Mouse (Mus musculus) hindbrain, postnatal 0 days (tissue): ENCODE results near the gene Cygb. TPM values are rescaled to one million over a fixed set of nuclear protein-coding genes. Genes with fewer than 3 reads are reported as not detected.
A peak's percentile ranks its signal among the peaks of the same experiment; 100 is the strongest.

ENCODE experiments used
- ATAC-seq: fragments of 200-750 bp; cut with Nextera tagmentation; 2 replicates; pipeline ENCODE4 v1.8.0; 2017; ENCODE audit warnings: mild to moderate bottlenecking, moderate TSS enrichment, moderate library complexity
- DNase-seq: peaks from one replicate; pipeline ENCODE4 v3.0.0-alpha.2; 2015; ENCODE audit warnings: low spot score
- H3K27ac ChIP-seq: fragments of 300-500 bp; sonication (generic); 2 replicates; pipeline ENCODE4 v1.5.1; 2014; ENCODE audit warnings: mild to moderate bottlenecking
- H3K27me3 ChIP-seq: fragments of 300-500 bp; sonication (generic); 2 replicates; pipeline ENCODE4 v1.6.1; 2014; ENCODE audit warnings: low read length, mixed read lengths; ENCODE audit not compliant: insufficient read depth
- H3K36me3 ChIP-seq: fragments of 300-500 bp; sonication (generic); 2 replicates; pipeline ENCODE4 v1.6.1; 2014; ENCODE audit warnings: low read length, mixed read lengths; ENCODE audit not compliant: insufficient read depth
- H3K4me1 ChIP-seq: fragments of 300-500 bp; sonication (generic); 2 replicates; pipeline ENCODE4 v1.6.1; 2014; ENCODE audit warnings: antibody characterized with exemption, low read length, mixed read lengths; ENCODE audit not compliant: insufficient read depth
- H3K4me2 ChIP-seq: fragments of 300-500 bp; sonication (generic); 2 replicates; pipeline ENCODE4 v1.6.1; 2014; ENCODE audit warnings: low read depth, mild to moderate bottlenecking, low read length, moderate library complexity, mixed read lengths
- H3K4me3 ChIP-seq: fragments of 300-500 bp; sonication (generic); 2 replicates; pipeline ENCODE4 v1.5.1; 2014; ENCODE audit warnings: low read length
- H3K9ac ChIP-seq: fragments of 300-500 bp; sonication (generic); replicated peaks from 2 replicates; pipeline ENCODE4 v1.6.1; 2014; ENCODE audit warnings: mild to moderate bottlenecking, low read length, moderate library complexity, mixed read lengths
- H3K9me3 ChIP-seq: fragments of 300-500 bp; sonication (generic); 2 replicates; pipeline ENCODE4 v1.6.1; 2016; ENCODE audit warnings: low read length, mixed read lengths
- CTCF ChIP-seq: IDR thresholded peaks from 2 replicates; pipeline ENCODE4 v1.5.1; 2016; ENCODE audit warnings: antibody characterized with exemption, control low read depth, low read depth
- WGBS: fragments of 180-500 bp; shearing (Covaris S2); extraction: QIAGEN DNeasy Blood & Tissue Kit; methylation state at CpG from one replicate; pipeline ENCODE4 v1.1.7; 2014; 5-methylcytosine and 5-hydroxymethylcytosine counted together
- polyA plus RNA-seq: library from polyadenylated mRNA; unstranded; fragments of >200 nt; fragmentation: Nextera tagmentation; extraction: Ambion mirVana; gene quantifications from 2 replicates; pipeline ENCODE4 v1.2.1, GENCODE M21; 2015
- total RNA-seq: library from RNA; depleted of rRNA; stranded (reverse); fragments of >200 nt; gene quantifications from 2 replicates; pipeline ENCODE4 v1.2.3, GENCODE M21; 2014; rRNA removed

Cygb gene
- total RNA-seq (48.4 and 54.7 TPM in 2 replicates), polyA plus RNA-seq (46.0 and 48.1 TPM in 2 replicates)

DNA sequence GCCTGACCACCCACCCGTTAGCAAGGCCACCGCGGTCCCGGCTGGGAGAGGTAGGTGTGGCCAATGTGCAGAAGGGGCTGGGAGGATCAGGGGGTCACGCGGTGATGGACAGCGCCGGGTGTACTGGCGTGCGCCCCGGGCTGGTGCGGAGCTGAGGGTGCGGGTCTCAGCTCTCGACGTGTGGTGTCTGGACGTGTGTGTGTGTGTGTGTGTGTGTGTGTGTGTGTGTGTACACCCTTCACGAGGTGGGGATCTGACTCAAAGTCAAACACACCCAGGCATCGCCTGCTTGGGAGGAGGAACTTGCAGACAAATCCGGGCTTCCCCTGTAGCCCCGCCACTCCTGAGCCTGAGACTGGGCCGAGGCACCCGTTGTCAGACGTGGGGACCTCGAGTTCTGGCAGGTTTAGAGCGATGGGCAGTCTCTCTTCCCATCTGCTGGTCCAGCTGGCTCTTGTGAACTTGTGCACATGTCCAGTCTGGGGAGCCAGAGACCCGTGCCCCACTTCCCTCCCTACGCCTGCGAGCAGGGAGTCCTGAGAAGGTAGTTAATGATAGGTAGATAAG, at the start of gene Cygb:
Gene Cygb, minus strand, starts transcription at position 59 of the 567 bp plus-strand sequence.
- Histone ChIP-seq H3K36me3 (no peaks in the 10 kb centered on the region; the same call in 1 of the 2 replicates), H3K4me2 (peak within 1 kb of the TSS; percentile 95), H3K4me3 (peak within 1 kb of the TSS; percentile 64), H3K27me3 (no peaks in the 10 kb centered on the region), H3K27ac (peak within 1 kb of the TSS; percentile 75), H3K9ac (peak within 1 kb of the TSS; percentile 79), H3K4me1 (peaks cover 25% of the 10 kb centered on the region), H3K9me3 (no peaks in the 10 kb centered on the region)
- ATAC-seq = peak; percentile 65
- DNase-seq = peak; percentile 51
- WGBS = 5% methylated on average over 28 of the region's 28 CpGs
- TF ChIP-seq CTCF = no peak

DNA sequence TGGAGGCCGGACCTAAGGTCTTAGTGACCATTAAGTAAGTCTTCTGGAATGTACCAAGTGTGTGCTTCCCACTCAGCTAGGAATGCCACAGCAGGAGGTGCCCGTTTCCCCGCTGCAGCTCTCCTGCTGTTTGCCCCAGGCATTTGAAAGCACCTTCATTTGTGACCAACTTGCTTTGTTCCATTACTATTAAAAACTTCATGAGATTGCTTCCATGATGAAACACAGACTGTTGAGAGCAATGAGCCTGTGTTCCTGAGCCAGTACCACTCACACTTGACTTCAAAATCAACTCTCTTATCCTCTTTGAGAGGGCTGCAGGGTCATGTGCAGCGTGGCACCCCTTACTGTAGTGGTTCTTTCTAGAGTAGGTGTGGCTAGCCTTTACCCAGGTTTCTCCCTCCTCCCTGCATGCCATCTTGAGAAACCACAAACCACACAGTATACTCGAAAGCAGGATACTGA, 47.3 kb upstream of the Cygb start:
- Histone ChIP-seq H3K27ac (no peak overlapping the region), H3K4me3 (no peak overlapping the region), H3K4me1 (no peaks in the 10 kb centered on the region), H3K36me3 (no peaks in the 10 kb centered on the region), H3K9ac (no peak overlapping the region), H3K9me3 (no peaks in the 10 kb centered on the region), H3K27me3 (no peaks in the 10 kb centered on the region), H3K4me2 (no peak overlapping the region)
- DNase-seq (no peak), ATAC-seq (no peak)
- 39% methylated on average over 5 of the region's 5 CpGs for WGBS
- no peak for TF ChIP-seq CTCF

DNA sequence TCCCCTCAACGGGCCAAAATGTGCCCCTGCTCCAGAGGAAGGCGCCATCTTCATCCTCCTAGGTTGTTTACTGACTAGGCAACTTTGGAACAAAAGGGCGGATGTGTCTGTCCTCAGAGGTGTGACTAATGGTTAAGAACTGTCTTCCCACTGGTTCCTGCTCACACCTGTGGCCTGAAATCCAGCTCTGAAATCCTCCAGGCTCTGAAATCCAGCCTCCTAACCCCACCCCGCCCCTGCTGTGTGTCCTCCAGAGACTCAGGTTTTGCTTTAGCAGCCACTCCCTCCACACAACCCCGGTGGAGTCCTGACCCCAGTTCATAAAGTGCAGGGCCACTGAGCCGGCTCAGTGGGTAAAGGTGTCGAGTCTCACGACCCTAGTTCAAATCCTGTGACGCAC, 43.4 kb upstream of the Cygb start:
- ATAC-seq (no peak), DNase-seq (no peak)
- Histone ChIP-seq H3K27me3 (peaks cover 15% of the 10 kb centered on the region; the same call in 1 of the 2 replicates), H3K4me1 (peaks cover 10% of the 10 kb centered on the region), H3K9ac (no peak overlapping the region), H3K4me3 (no peak overlapping the region), H3K4me2 (no peak overlapping the region), H3K36me3 (no peaks in the 10 kb centered on the region), H3K9me3 (no peaks in the 10 kb centered on the region), H3K27ac (no peak overlapping the region)
- no peak for TF ChIP-seq CTCF
- 71% methylated on average over 9 of the region's 9 CpGs for WGBS

DNA sequence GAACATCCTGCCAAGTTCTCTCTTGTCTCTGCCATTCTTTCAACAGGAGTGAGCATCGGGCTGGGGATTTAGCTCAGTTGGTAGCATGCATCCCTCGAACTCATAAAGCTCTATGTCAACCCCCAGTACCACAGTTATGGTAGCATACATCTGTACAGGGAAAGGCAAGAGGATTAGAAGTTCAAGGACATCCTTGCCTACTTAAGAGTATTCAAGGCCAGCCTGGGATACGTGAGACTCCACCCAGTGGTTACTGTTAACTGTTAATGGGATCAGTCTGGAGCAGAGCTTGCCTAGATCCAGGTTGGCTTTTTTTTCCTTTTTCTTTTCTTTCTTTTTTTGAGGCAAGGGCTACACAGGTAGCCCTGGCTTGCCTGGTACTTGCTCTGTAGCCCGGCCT, 42.3 kb upstream of the Cygb start:
- Histone ChIP-seq H3K36me3 (no peaks in the 10 kb centered on the region), H3K4me2 (no peak overlapping the region), H3K4me3 (no peak overlapping the region), H3K9me3 (no peaks in the 10 kb centered on the region), H3K9ac (no peak overlapping the region), H3K27me3 (peaks cover 15% of the 10 kb centered on the region; the same call in 1 of the 2 replicates), H3K4me1 (peaks cover 10% of the 10 kb centered on the region), H3K27ac (no peak overlapping the region)
- TF ChIP-seq CTCF = no peak
- DNase-seq = no peak
- no peak for ATAC-seq
- 83% methylated on average over 4 of the region's 4 CpGs for WGBS

DNA sequence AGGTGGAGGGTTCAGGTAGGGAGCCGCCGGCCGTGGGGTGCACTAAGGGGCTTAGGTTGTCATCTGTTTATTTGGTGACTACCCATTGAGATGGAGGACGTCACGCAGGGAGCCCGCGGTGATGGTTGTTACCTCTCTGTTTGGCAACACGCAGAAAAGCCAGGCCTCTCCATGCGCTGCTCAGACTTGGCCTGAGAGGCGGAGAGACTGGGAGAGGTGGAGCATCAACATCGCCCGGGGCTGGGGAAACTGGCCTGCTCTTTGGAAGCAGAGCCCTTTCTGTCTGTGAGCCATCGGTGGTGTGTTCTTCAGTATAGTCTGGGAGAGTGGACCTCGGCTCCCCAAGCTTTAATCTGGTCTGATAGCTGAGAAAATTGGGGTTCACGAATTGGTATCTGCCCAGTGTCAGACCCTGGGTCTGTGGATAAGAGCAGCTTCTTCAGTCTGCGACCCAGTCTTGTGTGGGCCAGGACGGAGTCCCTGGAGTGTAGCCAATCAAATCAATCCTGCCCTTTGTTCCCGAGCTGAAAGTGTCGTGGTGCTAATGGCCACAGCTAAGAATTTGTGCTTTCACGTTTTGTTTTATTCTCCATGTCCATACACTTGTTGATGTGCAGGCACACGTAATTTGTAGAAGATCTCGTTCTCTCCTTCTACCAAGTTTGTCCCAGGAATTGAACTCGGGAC, 41.2 kb upstream of the Cygb start:
- Histone ChIP-seq H3K27me3 (peaks cover 15% of the 10 kb centered on the region; the same call in 1 of the 2 replicates), H3K4me2 (peak overlapping the region; percentile 61; the same call in 1 of the 2 replicates), H3K27ac (no peak overlapping the region), H3K9ac (no peak overlapping the region), H3K4me3 (no peak overlapping the region), H3K4me1 (peaks cover 10% of the 10 kb centered on the region), H3K36me3 (no peaks in the 10 kb centered on the region), H3K9me3 (no peaks in the 10 kb centered on the region)
- TF ChIP-seq CTCF = no peak
- DNase-seq (peak; percentile 38), ATAC-seq (no peak)
- WGBS = 19% methylated on average over 23 of the region's 23 CpGs

DNA sequence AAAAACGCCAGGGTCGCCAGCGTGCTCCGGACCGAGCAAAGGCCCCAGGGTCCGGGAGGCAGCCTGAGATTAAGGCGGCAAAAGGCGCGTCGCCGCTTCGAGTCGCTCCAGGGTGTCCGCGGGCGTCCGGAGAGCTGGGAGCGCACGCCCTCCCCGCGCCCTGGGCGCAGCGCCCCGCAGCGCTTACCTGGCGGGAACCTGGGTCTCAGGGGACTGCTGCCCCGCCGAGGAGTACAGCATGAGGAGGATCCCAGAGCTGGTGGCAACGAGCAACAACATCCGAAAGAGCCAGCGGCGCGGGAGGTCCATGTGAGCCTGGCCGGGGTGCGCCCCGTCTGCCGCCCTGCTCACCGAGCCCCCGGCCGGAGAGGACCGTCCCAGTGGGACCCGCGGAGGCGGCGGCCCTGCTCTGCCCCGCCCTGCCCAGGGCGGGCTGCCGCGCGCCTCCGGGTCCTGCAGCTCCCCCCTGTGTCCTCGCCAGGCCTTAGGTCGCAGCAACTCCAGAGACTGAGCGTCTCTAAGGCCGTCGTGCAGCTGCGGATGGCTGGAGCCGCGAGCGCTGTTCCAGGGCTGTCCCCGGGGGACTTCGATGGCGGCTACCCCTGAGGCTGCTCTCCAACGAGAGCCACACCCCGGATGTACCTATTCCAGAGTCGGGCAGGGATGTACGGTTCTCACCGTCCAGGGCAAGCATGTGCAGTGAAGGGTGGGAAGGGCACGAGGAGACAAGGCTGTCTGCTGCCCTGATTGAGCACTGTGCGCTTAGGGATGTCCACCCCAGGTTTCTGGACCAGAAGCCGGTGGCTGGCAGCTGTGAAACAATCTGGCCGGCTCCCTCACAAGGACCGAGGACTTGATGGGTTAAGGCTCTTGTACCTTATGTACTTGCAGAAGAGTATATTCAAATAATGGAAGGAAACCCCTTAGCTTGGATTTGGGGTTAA, 40.4 kb upstream of the Cygb start:
- ATAC-seq = peak; percentile 56
- Histone ChIP-seq H3K4me2 (peak overlapping the region; percentile 61), H3K4me1 (peaks cover 10% of the 10 kb centered on the region), H3K36me3 (no peaks in the 10 kb centered on the region), H3K9ac (peak overlapping the region; percentile 45; the same call in 1 of the 2 replicates), H3K4me3 (peak overlapping the region; percentile 35), H3K27ac (no peak overlapping the region; the same call in 1 of the 2 replicates), H3K27me3 (peaks cover 15% of the 10 kb centered on the region; the same call in 1 of the 2 replicates), H3K9me3 (no peaks in the 10 kb centered on the region)
- peak; percentile 24 for DNase-seq
- TF ChIP-seq CTCF = peak; percentile 19; the same call in 1 of the 2 replicates
- WGBS = 2% methylated on average over 72 of the region's 73 CpGs
